Mouse (Mus musculus): ENCODE measurements around the gene Nptx1.

- no peak for TF ChIP-seq MAX (IDR thresholded peaks at IDR 0.05; ENCODE audit: low read depth)
- TF ChIP-seq USF1 (IDR thresholded peaks at IDR 0.05; ENCODE audit: low read depth) = no peak
- TF ChIP-seq POLR2A (IDR thresholded peaks at IDR 0.05; ENCODE audit: insufficient read length, low read depth) = peak; percentile 73
- TF ChIP-seq E2F4 (IDR thresholded peaks at IDR 0.05; ENCODE audit: insufficient read depth) = no peak
- TF ChIP-seq SRF (IDR thresholded peaks at IDR 0.05; ENCODE audit: control insufficient read depth, insufficient read length, low read depth) = no peak
- TF ChIP-seq POLR2AphosphoS2 (IDR thresholded peaks at IDR 0.05; ENCODE audit: insufficient read length, low read depth) = no peak
Observed at GRCm38 (mm10) chr11:119547183-119547921, at the start of gene Nptx1.

All from myocyte (in vitro differentiated cells).